Mouse (Mus musculus) urinary bladder, postnatal 25 days (tissue): ENCODE measurements around the gene Ift122.

Experiments used
- DNase-seq: peaks from one replicate; pipeline ENCODE4 v3.0.0; 2022; ENCODE audit warnings: low spot score

The Ift122 gene

DNA sequence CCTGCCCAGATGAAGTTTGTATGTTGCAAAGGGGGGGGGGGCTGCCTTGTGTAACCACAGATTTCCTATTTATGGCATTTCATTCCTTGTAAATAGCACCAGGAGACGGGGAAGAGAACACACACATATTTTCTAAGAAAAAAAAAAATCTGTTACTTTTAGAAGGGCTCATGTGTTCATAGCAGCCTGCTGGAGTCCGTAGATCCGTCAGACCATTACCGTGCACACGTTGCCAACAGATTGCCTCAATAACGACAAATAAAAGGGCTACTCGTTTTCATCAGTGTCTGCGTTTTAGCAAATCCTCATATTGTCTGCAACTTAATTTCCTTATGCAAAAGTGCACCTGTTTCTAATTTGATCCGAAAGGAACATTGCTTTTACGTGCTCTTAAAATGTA is 73.1 kb downstream of the Ift122 start:
- DNase-seq, result no peak

- no peak for DNase-seq
Measured at GRCm38 (mm10) chr6:115927292-115928242, 74.3 kb downstream of the Ift122 start.

- DNase-seq, result no peak
Measured at GRCm38 (mm10) chr6:115930018-115930417, 76.7 kb downstream of the Ift122 start.

- no peak for DNase-seq
Measured at GRCm38 (mm10) chr6:115931639-115932038, 78.4 kb downstream of the Ift122 start, which contains the start of gene Rho. Rho (plus strand) TSS chr6:115931748.

DNA sequence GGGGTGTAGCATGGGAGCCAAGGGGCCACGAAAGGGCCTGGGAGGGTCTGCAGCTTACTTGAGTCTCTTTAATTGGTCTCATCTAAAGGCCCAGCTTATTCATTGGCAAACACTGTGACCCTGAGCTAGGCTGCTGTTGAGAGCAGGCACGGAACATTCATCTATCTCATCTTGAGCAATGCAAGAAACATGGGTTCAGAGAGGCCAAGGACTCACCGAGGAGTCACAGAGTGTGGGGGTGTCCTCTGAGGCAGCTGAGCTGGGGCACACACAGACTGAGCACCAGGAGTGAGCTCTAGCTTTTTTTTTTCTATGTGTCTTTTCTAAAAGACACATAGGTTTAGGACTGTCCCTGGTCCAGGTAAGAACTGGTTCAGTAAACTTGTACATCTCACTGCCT is 79.1 kb downstream of the Ift122 start:
- DNase-seq, result no peak

DNA sequence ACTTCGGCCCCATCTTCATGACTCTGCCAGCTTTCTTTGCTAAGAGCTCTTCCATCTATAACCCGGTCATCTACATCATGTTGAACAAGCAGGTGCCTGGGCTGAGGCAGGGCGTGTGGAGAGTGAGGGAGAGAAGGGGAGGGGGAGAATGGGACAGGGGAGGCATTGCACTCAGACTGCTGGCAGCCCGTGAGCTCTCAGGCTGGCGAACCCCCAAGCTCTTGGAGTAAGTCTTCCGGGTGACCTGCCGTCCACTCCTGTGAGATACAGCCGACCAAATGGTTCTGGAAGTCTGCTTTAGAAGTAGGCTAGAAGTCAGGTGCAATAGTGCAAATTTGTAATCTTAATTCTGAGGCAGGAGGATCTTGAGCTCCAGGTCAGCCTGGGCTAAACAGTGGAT is 82.3 kb downstream of the Ift122 start:
- DNase-seq, result no peak

DNA sequence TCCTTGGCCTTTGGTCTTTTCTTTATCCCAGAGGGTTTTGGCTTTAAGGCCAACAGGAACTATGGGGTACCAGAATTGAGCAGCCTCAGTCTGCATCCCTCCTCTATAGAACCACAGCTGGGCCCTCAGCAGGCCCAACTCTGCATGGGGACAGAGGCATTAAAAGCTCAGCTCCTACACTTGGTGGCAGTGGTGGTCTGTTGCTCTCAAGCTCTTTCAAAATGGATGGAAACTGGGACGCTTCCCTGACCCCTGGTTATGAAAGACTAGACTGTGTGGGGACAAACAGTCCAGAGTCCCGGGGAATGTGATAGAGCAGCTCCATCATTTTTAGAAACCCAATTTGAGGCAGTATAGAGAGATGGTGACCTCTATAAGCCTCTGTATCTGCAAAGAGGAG is 84.7 kb downstream of the Ift122 start:
- DNase-seq, result no peak

DNA sequence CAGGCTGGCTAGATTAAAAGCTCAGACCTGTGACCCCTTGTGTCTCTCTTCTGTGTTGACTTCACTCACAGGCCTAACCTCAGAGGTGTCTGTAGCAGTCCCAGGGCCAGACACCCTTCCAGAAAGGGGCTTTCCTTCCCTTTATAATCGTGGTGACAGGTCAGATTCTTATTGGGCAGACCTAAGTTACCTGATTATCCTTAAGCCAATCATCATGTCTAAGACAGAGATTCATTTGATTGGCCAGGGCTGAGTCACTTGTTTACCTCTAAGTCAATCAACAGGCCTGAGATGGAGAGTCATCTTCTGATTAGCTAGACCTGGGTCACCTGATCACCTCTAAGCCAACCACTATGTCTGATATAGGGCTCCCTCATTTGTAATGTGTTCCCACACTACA is 85.5 kb downstream of the Ift122 start:
- DNase-seq, result no peak

- no peak for DNase-seq
Measured at GRCm38 (mm10) chr6:115940603-115941002, 87.3 kb downstream of the Ift122 start.

- DNase-seq, result no peak
Measured at GRCm38 (mm10) chr6:115941128-115941527, 87.9 kb downstream of the Ift122 start.

- DNase-seq, result no peak
Measured at GRCm38 (mm10) chr6:115943498-115944427, 90.5 kb downstream of the Ift122 start.

DNA sequence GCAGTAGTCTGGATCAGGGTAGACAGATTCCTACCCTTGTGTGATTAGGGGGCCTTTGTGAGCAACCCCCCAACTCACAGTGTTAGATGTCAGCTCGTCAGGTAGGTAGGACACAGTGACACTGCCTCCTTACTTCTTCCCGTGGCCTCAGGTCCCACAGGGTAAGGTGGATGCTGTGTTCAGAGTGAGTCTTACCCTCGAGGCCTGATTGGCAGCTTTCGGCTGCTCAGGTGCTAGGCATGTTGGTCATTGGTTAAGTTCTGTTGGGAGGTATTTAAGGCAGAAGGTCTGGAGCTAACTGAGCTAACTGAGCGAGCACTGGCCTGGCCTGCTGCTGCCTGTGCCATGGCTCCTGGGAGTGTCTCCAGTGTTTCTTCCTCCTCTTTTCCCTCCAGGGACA is 91.4 kb downstream of the Ift122 start, which contains the start of gene H1foo:
TSS of gene H1foo (plus strand) at position 301 of the 400 bp plus-strand sequence.
- DNase-seq, result no peak

- no peak for DNase-seq
Measured at GRCm38 (mm10) chr6:115945633-115946032, 92.4 kb downstream of the Ift122 start.

- no peak for DNase-seq
Measured at GRCm38 (mm10) chr6:115946389-115946788, 93.1 kb downstream of the Ift122 start.

DNA sequence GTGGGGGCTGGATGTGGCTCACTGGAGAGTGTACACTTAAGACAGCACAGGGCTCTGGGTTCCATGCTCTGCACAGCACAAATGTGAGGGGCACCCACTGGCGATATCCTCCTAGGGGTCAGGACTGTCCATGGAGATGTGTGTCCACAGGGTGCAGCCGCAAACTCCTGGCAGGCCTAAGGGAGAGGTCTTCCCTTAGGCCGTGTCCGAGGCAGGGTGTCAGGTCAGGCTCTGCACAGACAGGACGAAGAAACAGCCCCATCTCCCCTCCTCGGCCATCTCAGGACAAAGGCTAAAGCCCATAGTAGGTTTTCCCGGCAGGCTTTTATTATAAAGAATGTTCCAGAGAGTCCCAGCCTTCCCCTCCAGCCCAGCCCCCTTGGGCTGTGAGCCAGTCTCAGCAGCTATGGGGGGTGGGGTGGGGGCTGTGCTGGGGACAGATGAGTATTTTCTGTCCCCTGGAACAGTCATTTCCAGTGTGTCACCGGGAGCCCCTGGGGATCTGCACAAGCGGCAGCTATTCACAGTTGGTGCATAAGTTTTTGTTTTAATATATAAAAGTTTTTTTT is 101.3 kb downstream of the Ift122 start:
- no peak for DNase-seq

- DNase-seq, result no peak
Measured at GRCm38 (mm10) chr6:115955169-115955568, 101.9 kb downstream of the Ift122 start.

DNA sequence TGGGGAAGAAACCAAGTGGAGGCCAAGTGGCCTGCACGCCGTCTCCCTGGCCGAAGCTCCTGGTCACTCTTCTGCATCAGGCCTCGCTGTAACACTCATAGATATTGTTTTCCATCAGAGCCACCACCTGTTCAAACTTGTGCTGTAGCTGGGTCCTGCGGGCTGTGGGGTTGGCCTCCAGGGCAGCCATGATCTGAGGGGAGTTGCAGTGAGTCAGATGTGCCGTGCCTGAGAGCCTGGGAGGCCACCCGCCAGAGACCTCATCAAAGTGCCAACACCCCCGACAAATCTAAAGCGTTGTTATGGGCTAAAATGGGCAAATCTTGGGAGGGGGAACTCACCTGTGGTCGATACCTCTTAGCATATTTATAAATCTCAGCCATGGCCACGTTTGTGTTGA is 102.4 kb downstream of the Ift122 start:
- no peak for DNase-seq

DNA sequence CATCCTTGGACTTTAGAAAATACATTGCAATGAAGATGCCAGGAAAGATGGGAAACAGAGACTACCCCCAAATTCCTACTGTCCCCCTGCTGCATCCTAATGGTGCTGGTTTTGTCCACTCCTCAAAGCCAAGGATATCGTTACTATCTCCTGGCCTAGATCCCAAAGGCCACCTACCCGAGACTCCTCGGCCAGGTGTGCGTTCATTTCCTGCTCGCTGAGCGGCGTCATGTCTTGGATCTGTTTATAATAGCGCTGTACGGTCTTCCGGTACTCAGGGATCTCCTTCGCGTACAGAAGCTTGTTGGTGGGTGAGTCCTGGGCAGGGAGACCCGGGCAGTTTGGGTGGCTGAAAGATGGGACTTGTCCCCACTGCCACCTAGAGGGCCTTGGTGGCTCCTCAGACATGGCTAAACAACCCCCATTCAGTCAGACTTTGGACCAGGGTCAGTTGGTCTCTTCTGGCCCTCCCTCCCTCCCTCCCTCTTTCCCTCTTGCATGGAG is 103.2 kb downstream of the Ift122 start:
- DNase-seq, result no peak

DNA sequence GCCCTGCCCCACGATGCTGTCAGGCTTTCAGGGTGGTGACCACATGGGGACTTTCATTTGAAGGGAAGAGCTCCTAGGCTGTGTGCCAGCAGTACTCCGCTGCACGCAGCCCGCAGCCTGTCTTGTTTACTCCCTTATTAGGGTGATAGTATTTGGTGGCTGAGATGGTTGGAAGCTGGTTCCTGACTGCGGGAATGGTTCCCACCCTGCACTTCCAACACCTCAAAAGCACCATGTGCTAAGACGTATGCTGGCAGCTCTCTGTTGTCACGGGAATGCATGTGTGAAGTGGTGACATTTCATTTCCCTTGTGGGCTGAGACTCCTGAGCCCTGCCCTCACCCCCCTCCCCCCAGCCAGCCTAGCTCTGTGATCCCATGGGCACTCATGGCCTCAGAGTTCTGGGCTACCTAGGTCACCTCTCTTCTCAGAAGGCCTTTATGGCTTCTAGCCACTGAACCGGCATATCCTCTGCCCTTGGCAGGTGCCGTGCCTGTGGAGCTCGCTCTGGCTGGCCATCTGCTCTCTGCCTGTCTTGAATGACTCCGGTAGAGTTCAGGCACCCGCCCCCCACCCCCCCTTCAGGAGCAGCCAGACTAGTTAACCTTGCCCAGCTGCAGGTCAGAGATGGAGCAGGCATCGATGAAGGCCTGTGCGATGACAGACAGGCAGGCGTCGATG is 103.8 kb downstream of the Ift122 start:
- DNase-seq, result no peak

DNA sequence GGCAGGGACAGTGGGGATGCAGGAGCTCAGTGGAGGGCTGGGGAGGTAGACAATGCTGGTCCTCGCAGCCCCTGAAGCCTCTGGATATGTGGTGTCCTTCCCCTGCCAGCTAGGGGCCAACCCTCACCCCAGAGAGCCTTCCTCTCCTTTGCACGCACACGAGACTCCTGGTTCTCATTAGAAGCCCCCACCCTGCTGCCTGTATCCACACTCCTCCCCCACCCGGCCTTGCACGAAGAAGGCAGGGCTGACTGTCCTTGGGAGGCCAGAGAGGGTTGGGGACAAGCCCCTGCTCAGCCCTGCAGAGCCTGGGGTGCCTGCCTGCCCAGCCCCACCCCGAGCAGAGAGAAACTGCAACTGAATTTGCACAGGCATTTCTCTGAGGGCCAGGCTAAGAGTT is 104.4 kb downstream of the Ift122 start:
- no peak for DNase-seq

DNA sequence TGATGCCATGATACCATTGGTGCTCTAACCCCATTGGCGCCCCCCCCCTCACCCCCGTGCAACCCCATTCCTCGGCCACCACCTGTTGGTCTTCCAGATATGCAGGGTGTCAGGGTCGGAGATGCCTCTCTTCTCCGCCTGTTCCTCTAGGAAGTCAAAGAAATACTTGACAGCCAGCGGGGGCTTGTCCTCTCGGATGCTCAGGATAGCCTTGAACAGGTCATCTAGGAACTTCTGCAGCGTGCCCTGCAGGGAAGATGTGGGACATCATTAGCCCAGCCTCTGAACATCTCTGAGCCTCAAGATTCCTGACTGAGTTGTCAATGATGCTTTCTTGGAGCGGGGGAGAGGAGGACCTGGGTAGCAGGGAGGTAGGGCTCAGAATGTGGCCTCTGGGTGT is 105.2 kb downstream of the Ift122 start:
- no peak for DNase-seq
